Mouse (Mus musculus): ENCODE results near the gene Hoxc5. TPM values are rescaled to one million over a fixed set of nuclear protein-coding genes. Genes with fewer than 3 reads are reported as not detected.
A peak's percentile ranks its signal among the peaks of the same experiment; 100 is the strongest.

The Hoxc5 gene
- total and polyA plus RNA-seq, 2 experiments from 2014 or later, result 0.88 TPM; not detected in 1

DNA sequence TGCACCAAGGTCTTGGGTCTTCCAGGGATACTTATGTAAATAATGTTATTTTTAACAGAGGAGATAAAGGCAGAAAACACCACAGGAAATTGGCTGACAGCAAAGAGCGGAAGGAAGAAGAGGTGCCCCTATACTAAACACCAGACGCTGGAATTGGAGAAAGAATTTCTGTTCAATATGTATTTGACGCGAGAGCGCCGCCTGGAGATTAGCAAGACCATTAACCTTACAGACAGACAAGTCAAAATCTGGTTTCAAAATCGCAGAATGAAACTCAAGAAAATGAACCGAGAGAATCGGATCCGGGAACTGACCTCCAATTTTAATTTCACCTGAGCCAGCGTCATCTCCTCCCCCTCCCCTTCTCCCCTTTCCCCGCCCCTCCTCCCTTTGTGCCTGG lies 3.5 kb downstream of the Hoxc5 start:
- H3K27ac ChIP-seq (ENCODE audit: low read depth, low read length), result no peak overlapping the region
- H3K36me3 ChIP-seq (ENCODE audit: insufficient read depth, low read length), result no peaks in the 10 kb centered on the region
- DNase-seq (ENCODE audit: low spot score) (peak; percentile 49), ATAC-seq (ENCODE audit: low FRiP score) (no peak)
- peaks cover 92% of the 10 kb centered on the region for H3K27me3 ChIP-seq (ENCODE audit: insufficient read depth, low read length)
- H3K4me1 ChIP-seq (ENCODE audit: insufficient read depth, low read length), result no peaks in the 10 kb centered on the region
- no peak overlapping the region for H3K4me3 ChIP-seq (ENCODE audit: low read depth, low read length)
- TF ChIP-seq CTCF (IDR thresholded peaks at IDR 0.05), result peak; percentile 59
- no peaks in the 10 kb centered on the region; the same call in 1 of the 2 replicates for H3K9me3 ChIP-seq (ENCODE audit: low read length)
- 2% methylated on average over 11 of the region's 12 CpGs for WGBS
- H3K4me2 ChIP-seq (ENCODE audit: low read depth, low read length, poor library complexity, severe bottlenecking), result no peak overlapping the region
- H3K9ac ChIP-seq (replicated peaks; ENCODE audit: low read length, poor library complexity, severe bottlenecking), result no peak overlapping the region

DNA sequence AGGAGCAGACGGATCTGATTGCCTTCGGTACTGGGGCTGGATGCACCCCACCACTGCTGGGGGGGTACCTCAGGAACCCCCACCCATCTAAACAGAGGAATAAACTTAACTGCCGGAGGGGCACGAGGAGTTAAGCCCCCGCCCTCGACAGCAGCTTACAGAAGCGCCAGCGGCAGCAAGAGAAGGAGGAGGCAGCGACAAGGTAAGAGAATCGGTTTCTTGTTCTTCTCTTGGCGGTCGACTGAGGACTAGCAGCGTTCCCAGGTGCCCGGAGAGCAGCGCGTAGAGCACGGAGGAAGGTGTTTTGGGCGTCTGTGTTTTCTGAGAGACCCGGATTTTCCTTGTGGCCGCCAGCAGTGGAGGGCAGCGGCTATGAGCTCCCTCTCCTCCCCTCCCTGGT lies 5.0 kb downstream of the Hoxc5 start:
- Histone ChIP-seq H3K9ac (replicated peaks; ENCODE audit: low read length, poor library complexity, severe bottlenecking) (no peak overlapping the region), H3K36me3 (ENCODE audit: insufficient read depth, low read length) (no peaks in the 10 kb centered on the region), H3K4me2 (ENCODE audit: low read depth, low read length, poor library complexity, severe bottlenecking) (no peak overlapping the region), H3K9me3 (ENCODE audit: low read length) (no peaks in the 10 kb centered on the region), H3K4me1 (ENCODE audit: insufficient read depth, low read length) (no peaks in the 10 kb centered on the region), H3K27ac (ENCODE audit: low read depth, low read length) (no peak overlapping the region), H3K4me3 (ENCODE audit: low read depth, low read length) (no peak overlapping the region), H3K27me3 (ENCODE audit: insufficient read depth, low read length) (peaks cover 91% of the 10 kb centered on the region)
- no peak for ATAC-seq (ENCODE audit: low FRiP score)
- 2% methylated on average over 21 of the region's 21 CpGs for WGBS
- no peak for DNase-seq (ENCODE audit: low spot score)
- TF ChIP-seq CTCF (IDR thresholded peaks at IDR 0.05), result no peak

DNA sequence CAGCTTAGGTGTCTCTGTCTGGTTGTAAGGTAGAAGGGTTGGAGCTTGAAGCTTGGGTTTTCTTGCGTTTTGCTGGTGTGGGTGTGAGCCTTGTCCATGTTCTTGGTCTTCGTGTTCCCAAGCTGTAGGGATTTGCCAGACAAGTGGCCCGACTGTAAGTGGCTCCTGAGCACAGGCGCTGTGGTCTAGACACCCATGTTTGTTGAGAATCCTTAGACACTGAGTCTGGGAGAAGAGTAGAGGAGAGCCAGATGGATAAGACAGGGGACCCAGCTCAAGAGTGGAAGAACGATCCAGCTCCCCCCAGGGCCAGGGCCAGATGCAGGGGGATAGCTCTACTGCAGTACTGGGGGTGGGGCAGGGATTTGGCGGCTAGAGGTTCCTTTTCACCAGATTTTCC lies 5.5 kb downstream of the Hoxc5 start:
- H3K36me3 ChIP-seq (ENCODE audit: insufficient read depth, low read length), result no peaks in the 10 kb centered on the region
- WGBS, result 0% methylated on average over 6 of the region's 6 CpGs
- no peak for ATAC-seq (ENCODE audit: low FRiP score)
- DNase-seq (ENCODE audit: low spot score), result no peak
- no peak for TF ChIP-seq CTCF (IDR thresholded peaks at IDR 0.05)
- H3K4me1 ChIP-seq (ENCODE audit: insufficient read depth, low read length), result no peaks in the 10 kb centered on the region
- H3K4me2 ChIP-seq (ENCODE audit: low read depth, low read length, poor library complexity, severe bottlenecking), result no peak overlapping the region
- no peak overlapping the region for H3K4me3 ChIP-seq (ENCODE audit: low read depth, low read length)
- no peak overlapping the region for H3K27ac ChIP-seq (ENCODE audit: low read depth, low read length)
- H3K9me3 ChIP-seq (ENCODE audit: low read length), result no peaks in the 10 kb centered on the region
- H3K27me3 ChIP-seq (ENCODE audit: insufficient read depth, low read length), result peaks cover 91% of the 10 kb centered on the region
- H3K9ac ChIP-seq (replicated peaks; ENCODE audit: low read length, poor library complexity, severe bottlenecking), result no peak overlapping the region

DNA sequence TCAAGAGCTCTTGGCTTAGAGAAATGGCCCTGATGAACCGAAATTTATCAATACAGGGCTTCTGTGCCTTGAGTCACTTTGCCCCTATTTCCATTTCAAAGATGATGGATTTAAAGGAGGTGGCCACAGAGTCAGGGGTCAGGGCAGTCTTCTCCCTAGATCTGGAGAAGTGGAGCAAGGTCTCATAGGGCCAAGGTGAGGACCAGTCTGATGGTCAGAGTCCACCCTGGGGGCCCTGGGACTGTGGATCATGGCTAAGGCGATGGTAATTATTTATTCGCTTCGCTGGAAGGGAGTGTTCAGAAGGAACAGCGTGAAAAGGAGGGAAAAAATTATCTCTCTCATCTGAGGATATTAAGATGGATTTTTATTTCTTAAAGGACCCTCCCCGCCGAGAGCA lies 7.8 kb downstream of the Hoxc5 start:
- Histone ChIP-seq H3K9ac (replicated peaks; ENCODE audit: low read length, poor library complexity, severe bottlenecking) (no peak overlapping the region), H3K4me3 (ENCODE audit: low read depth, low read length) (no peak overlapping the region), H3K36me3 (ENCODE audit: insufficient read depth, low read length) (no peaks in the 10 kb centered on the region), H3K9me3 (ENCODE audit: low read length) (no peaks in the 10 kb centered on the region), H3K4me1 (ENCODE audit: insufficient read depth, low read length) (no peaks in the 10 kb centered on the region), H3K4me2 (ENCODE audit: low read depth, low read length, poor library complexity, severe bottlenecking) (no peak overlapping the region), H3K27me3 (ENCODE audit: insufficient read depth, low read length) (peaks cover 93% of the 10 kb centered on the region), H3K27ac (ENCODE audit: low read depth, low read length) (no peak overlapping the region)
- DNase-seq (ENCODE audit: low spot score), result no peak
- no peak for ATAC-seq (ENCODE audit: low FRiP score)
- 6% methylated on average over 7 of the region's 7 CpGs for WGBS
- TF ChIP-seq CTCF (IDR thresholded peaks at IDR 0.05), result no peak

DNA sequence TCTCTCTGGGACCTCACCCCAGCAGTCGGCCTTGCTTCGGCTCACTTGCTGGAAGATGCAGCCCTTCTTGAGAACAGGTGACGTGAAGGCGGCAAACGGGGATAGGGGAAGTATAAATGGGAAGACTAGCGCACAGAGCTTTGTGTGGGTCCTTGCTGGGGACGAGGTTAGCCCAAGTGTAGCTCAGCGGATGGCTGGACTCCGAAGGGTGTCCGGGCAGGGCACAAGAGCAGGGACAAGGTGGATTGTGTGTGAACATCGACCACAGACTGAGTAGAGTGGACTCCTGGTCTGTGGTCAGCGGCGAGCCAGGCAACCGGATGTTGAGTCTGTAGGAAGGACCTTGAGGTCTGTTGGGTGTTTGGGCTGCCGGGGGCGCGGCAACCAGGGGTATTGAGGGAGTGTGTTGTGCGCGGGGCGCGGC lies 8.5 kb downstream of the Hoxc5 start:
- Histone ChIP-seq H3K36me3 (ENCODE audit: insufficient read depth, low read length) (no peaks in the 10 kb centered on the region), H3K9me3 (ENCODE audit: low read length) (no peaks in the 10 kb centered on the region), H3K4me2 (ENCODE audit: low read depth, low read length, poor library complexity, severe bottlenecking) (no peak overlapping the region), H3K4me1 (ENCODE audit: insufficient read depth, low read length) (no peaks in the 10 kb centered on the region), H3K27me3 (ENCODE audit: insufficient read depth, low read length) (peaks cover 93% of the 10 kb centered on the region), H3K9ac (replicated peaks; ENCODE audit: low read length, poor library complexity, severe bottlenecking) (no peak overlapping the region), H3K4me3 (ENCODE audit: low read depth, low read length) (no peak overlapping the region), H3K27ac (ENCODE audit: low read depth, low read length) (no peak overlapping the region)
- ATAC-seq (ENCODE audit: low FRiP score), result no peak
- no peak for DNase-seq (ENCODE audit: low spot score)
- 1% methylated on average over 20 of the region's 21 CpGs for WGBS
- TF ChIP-seq CTCF (IDR thresholded peaks at IDR 0.05), result no peak

DNA sequence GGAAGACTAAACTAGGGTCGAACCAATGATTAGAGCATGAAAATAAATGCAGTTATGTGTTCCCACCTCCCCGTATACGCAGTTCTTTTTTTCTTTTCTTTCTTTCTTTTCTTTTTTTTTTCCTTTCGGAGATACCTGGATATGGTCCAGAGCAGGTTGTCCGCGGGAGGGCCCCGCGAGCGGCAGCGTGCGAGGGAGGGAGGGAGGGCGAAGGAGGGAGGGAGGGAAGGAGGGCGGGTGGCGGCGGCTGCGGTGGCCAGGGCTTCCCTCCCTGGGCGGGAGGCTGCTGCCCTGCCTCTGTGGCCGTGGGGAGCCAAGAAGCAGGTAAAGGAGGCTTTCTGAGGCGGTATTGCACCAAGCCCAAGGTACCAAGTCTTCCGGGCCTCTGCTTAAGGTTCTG lies 8.9 kb downstream of the Hoxc5 start, which contains the start of gene Hoxc9:
Gene Hoxc9 (plus strand): TSS at position 269 of the 400 bp plus-strand sequence.
- Histone ChIP-seq H3K4me1 (ENCODE audit: insufficient read depth, low read length) (no peaks in the 10 kb centered on the region), H3K27me3 (ENCODE audit: insufficient read depth, low read length) (peaks cover 91% of the 10 kb centered on the region), H3K4me3 (ENCODE audit: low read depth, low read length) (no peak within 1 kb of the TSS), H3K9me3 (ENCODE audit: low read length) (no peaks in the 10 kb centered on the region), H3K27ac (ENCODE audit: low read depth, low read length) (no peak within 1 kb of the TSS), H3K4me2 (ENCODE audit: low read depth, low read length, poor library complexity, severe bottlenecking) (no peak within 1 kb of the TSS), H3K36me3 (ENCODE audit: insufficient read depth, low read length) (no peaks in the 10 kb centered on the region), H3K9ac (replicated peaks; ENCODE audit: low read length, poor library complexity, severe bottlenecking) (no peak within 1 kb of the TSS)
- no peak for DNase-seq (ENCODE audit: low spot score)
- ATAC-seq (ENCODE audit: low FRiP score), result no peak
- TF ChIP-seq CTCF (IDR thresholded peaks at IDR 0.05), result no peak
- WGBS, result 2% methylated on average over 7 of the region's 20 CpGs
